Mouse (Mus musculus) liver, adult 2 months (tissue): ENCODE measurements around the gene Fundc1. TPM values are rescaled to one million over a fixed set of nuclear protein-coding genes. Genes with fewer than 3 reads are reported as not detected.
"Not testable (repeated sequence)": the region's sequence is repeated elsewhere in the genome, so short reads cannot be mapped to it uniquely, and the experiment has no call there.

Experiments
- DNase-seq: peaks from one replicate; pipeline ENCODE4 v3.0.0-alpha.2; 2011; ENCODE audit warnings: low read depth, low spot score; ENCODE audit errors: extremely low read depth
- H3K27ac ChIP-seq: fragments of 200-500 bp; replicated peaks from 2 replicates; pipeline ENCODE4 v1.5.1; 2012; ENCODE audit warnings: low read depth, mild to moderate bottlenecking, control low read depth, inconsistent platforms, low read length; ENCODE audit not compliant: insufficient read depth
- H3K27me3 ChIP-seq: fragments of 200-500 bp; 2 replicates; pipeline ENCODE4 v1.6.1; 2012; ENCODE audit warnings: mild to moderate bottlenecking, moderate library complexity, low read length, inconsistent platforms; ENCODE audit not compliant: control insufficient read depth, insufficient read depth
- H3K36me3 ChIP-seq: fragments of 200-500 bp; 2 replicates; pipeline ENCODE4 v1.6.1; 2012; ENCODE audit warnings: low read length, inconsistent platforms; ENCODE audit not compliant: control insufficient read depth, insufficient read depth
- H3K4me1 ChIP-seq: fragments of 200-500 bp; 2 replicates; pipeline ENCODE4 v1.6.1; 2011; ENCODE audit warnings: low read length; ENCODE audit not compliant: control insufficient read depth, insufficient read depth
- H3K4me3 ChIP-seq: fragments of 200-500 bp; 2 replicates; pipeline ENCODE4 v1.5.1; 2011; ENCODE audit warnings: low read depth, mild to moderate bottlenecking, control low read depth, low read length, moderate library complexity; ENCODE audit not compliant: insufficient read depth
- H3K79me2 ChIP-seq: fragments of 200-500 bp; 2 replicates; pipeline ENCODE4 v1.6.1; 2012; ENCODE audit warnings: inconsistent platforms, mild to moderate bottlenecking, low read length, moderate library complexity; ENCODE audit not compliant: control insufficient read depth, insufficient read depth
- H3K9ac ChIP-seq: fragments of 200-500 bp; 2 replicates; pipeline ENCODE4 v1.6.1; 2012; ENCODE audit warnings: low read depth, mild to moderate bottlenecking, control low read depth, inconsistent platforms, low read length
- CTCF ChIP-seq: fragments of 200-500 bp; IDR thresholded peaks from 2 replicates; pipeline ENCODE4 v1.5.1; 2011; ENCODE audit warnings: low read depth, low read length, control low read depth
- POLR2A ChIP-seq: fragments of 200-500 bp; IDR thresholded peaks from 2 replicates; pipeline ENCODE4 v1.6.1; 2011; ENCODE audit warnings: low read length, control low read depth; ENCODE audit not compliant: insufficient read depth; ENCODE audit errors: extremely low read depth
- WGBS: fragments of 180-500 bp; shearing (Covaris S2); methylation state at CpG from one replicate; pipeline ENCODE4 v1.1.7; 2018; 5-methylcytosine and 5-hydroxymethylcytosine counted together
- polyA plus RNA-seq: library from polyadenylated mRNA; depleted of rRNA; stranded (reverse); fragments of >200 nt; gene quantifications from 2 replicates; pipeline ENCODE4 v1.2.3, GENCODE M21; 2012
- total RNA-seq: library from RNA; depleted of rRNA; stranded (reverse); fragments of >200 nt; gene quantifications from 2 replicates; pipeline ENCODE4 v1.2.3, GENCODE M21; 2014

The Fundc1 gene
- total and polyA plus RNA-seq, 2 experiments, result 3.0 to 8.6 TPM

DNA sequence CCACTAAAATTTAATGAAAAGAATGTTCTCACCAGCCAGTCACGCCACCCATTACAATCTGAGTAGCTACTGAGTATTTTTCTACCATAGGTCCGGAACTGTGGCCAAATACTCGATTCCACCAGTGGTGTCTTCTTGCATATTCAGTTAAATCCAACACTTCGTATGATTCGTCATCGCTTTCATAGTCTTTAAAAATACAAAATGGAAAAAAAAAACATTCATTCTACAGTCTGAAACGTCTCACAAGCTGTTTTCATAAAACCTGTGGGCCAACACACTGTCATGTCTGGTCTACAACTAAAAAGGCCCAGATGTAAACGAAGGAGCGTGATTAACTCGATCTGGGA, 879 bp downstream of the Fundc1 start:
- Histone ChIP-seq H3K9ac (peak overlapping the region; percentile 89), H3K27me3 (no peaks in the 10 kb centered on the region), H3K36me3 (peaks cover 4% of the 10 kb centered on the region; the same call in 1 of the 2 replicates), H3K79me2 (no peaks in the 10 kb centered on the region; the same call in 1 of the 2 replicates), H3K27ac (peak overlapping the region; percentile 99), H3K4me1 (peaks cover 3% of the 10 kb centered on the region; the same call in 1 of the 2 replicates), H3K4me3 (peak overlapping the region; percentile 94; the same call in 1 of the 2 replicates)
- 29% methylated on average over 10 of the region's 10 CpGs for WGBS
- DNase-seq, result no peak
- TF ChIP-seq POLR2A (no peak), CTCF (no peak)

GRCm38 (mm10) chrX:17568670-17569069, 3.5 kb downstream of the Fundc1 start:
- Histone ChIP-seq H3K27ac (peak overlapping the region; percentile 17; the same call in 1 of the 2 replicates), H3K27me3 (no peaks in the 10 kb centered on the region), H3K9ac (no peak overlapping the region), H3K79me2 (no peaks in the 10 kb centered on the region; the same call in 1 of the 2 replicates), H3K4me1 (peaks cover 3% of the 10 kb centered on the region; the same call in 1 of the 2 replicates), H3K4me3 (no peak overlapping the region), H3K36me3 (peaks cover 4% of the 10 kb centered on the region; the same call in 1 of the 2 replicates)
- DNase-seq, result peak; percentile 57
- 38% methylated on average over 2 of the region's 2 CpGs for WGBS
- TF ChIP-seq CTCF (no peak), POLR2A (no peak)

- Histone ChIP-seq H3K79me2 (no peaks in the 10 kb centered on the region; the same call in 1 of the 2 replicates), H3K4me3 (no peak overlapping the region), H3K9ac (no peak overlapping the region), H3K4me1 (peaks cover 3% of the 10 kb centered on the region; the same call in 1 of the 2 replicates), H3K27ac (no peak overlapping the region), H3K36me3 (peaks cover 6% of the 10 kb centered on the region; the same call in 1 of the 2 replicates), H3K27me3 (no peaks in the 10 kb centered on the region)
- no peak for TF ChIP-seq POLR2A
- no peak for TF ChIP-seq CTCF
- DNase-seq, result no peak
Measured at GRCm38 (mm10) chrX:17565743-17566142, 6.4 kb downstream of the Fundc1 start.

DNA sequence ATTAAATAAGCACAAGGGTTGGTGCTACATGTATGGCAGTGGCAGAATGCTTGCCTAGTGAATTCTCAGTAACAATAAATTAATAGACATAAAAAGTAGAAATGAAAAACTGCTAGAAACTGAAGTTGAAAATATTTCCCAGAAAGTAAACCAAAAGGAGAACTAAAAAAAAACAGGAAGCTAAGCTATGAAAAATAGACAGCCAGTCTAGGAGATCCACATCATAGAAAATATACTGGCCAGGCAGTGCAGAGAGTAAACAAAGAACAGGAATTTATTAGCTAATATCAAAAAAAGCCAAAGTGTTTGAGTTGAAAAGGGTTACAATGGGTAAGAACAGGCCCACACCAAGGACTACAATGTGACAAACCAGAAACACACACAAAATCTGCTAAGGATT, 7.4 kb downstream of the Fundc1 start:
- Histone ChIP-seq H3K36me3 (peaks cover 6% of the 10 kb centered on the region; the same call in 1 of the 2 replicates), H3K4me3 (no peak overlapping the region), H3K4me1 (peaks cover 3% of the 10 kb centered on the region; the same call in 1 of the 2 replicates), H3K79me2 (no peaks in the 10 kb centered on the region; the same call in 1 of the 2 replicates), H3K9ac (no peak overlapping the region), H3K27me3 (no peaks in the 10 kb centered on the region), H3K27ac (no peak overlapping the region)
- DNase-seq, result no peak
- no peak for TF ChIP-seq POLR2A
- TF ChIP-seq CTCF, result no peak

DNA sequence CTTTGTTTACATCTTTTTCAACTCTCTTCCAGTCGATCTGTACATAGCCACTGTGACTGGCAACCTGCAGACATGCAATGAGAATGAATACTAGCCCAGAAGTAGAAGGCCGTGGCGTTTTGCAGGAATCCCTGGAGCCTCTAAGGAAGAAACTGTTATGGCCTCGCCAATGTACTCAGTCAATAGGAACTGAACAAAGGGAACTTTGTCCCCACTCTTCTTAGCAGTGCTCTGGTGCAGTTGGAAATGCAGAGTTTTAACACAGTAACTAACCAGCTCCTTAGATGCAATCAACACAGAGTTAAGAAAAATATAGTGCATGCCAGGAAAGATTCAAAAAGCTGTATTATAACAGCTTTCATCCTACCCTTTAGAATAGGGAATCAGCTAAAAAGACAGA, 13.4 kb downstream of the Fundc1 start:
- H3K27me3 ChIP-seq, result no peaks in the 10 kb centered on the region
- H3K4me3 ChIP-seq, result no peak overlapping the region
- H3K4me1 ChIP-seq, result no peaks in the 10 kb centered on the region
- H3K9ac ChIP-seq, result no peak overlapping the region
- H3K79me2 ChIP-seq, result no peaks in the 10 kb centered on the region; the same call in 1 of the 2 replicates
- DNase-seq, result no peak
- 58% methylated on average over 4 of the region's 4 CpGs for WGBS
- H3K27ac ChIP-seq, result no peak overlapping the region
- peaks cover 3% of the 10 kb centered on the region; the same call in 1 of the 2 replicates for H3K36me3 ChIP-seq
- no peak for TF ChIP-seq POLR2A
- TF ChIP-seq CTCF, result no peak

GRCm38 (mm10) chrX:17554488-17554887, 17.6 kb downstream of the Fundc1 start:
- no peak for DNase-seq
- H3K4me3 ChIP-seq, result no peak overlapping the region
- H3K27me3 ChIP-seq, result no peaks in the 10 kb centered on the region
- no peak overlapping the region for H3K9ac ChIP-seq
- H3K79me2 ChIP-seq, result no peaks in the 10 kb centered on the region
- TF ChIP-seq POLR2A (no peak), CTCF (no peak)
- H3K36me3 ChIP-seq, result peaks cover 2% of the 10 kb centered on the region; the same call in 1 of the 2 replicates
- H3K4me1 ChIP-seq, result no peaks in the 10 kb centered on the region
- WGBS, result 97% methylated on average over 4 of the region's 4 CpGs
- H3K27ac ChIP-seq, result no peak overlapping the region

DNA sequence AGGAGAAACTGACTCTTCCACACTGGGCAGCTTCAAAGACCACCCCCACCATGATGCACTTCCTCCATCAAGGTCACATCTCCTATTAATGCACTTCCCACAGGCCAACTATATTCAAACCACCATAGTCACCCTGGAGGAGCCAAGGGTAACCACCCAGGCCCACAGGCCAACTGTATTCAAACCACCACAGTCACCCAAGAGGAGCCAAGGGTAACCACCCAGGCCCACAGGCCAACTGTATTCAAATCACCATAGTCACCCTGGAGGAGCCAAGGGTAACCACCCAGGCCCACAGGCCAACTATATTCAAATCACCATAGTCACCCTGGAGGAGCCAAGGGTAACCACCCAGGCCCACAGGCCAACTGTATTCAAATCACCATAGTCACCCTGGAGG, 20.5 kb downstream of the Fundc1 start:
- H3K27ac ChIP-seq, DNase-seq, H3K4me1 ChIP-seq, H3K36me3 ChIP-seq, H3K27me3 ChIP-seq, H3K9ac ChIP-seq, H3K79me2 ChIP-seq, H3K4me3 ChIP-seq: not testable (repeated sequence)
